Mouse (Mus musculus) kidney, adult 8-10 months (tissue): ENCODE measurements around the gene Dyrk3.
"Not testable (repeated sequence)": the region's sequence is repeated elsewhere in the genome, so short reads cannot be mapped to it uniquely, and the experiment has no call there.

ENCODE experiments used
- DNase-seq, 2 experiments: peaks; one replicate each; pipeline ENCODE4 v3.0.0; 2022

The Dyrk3 gene

GRCm38 (mm10) chr1:131153018-131153629, 15.0 kb upstream of the Dyrk3 start, which contains the start of gene Eif2d:
Gene Eif2d, plus strand, starts transcription at chr1:131153181.
- DNase-seq = peak; percentile 86 to 90

GRCm38 (mm10) chr1:131149496-131149895, 11.4 kb upstream of the Dyrk3 start:
- DNase-seq = no peak

- no peak for DNase-seq
Measured at GRCm38 (mm10) chr1:131146181-131146614, 8.1 kb upstream of the Dyrk3 start.

GRCm38 (mm10) chr1:131145222-131145621, 7.1 kb upstream of the Dyrk3 start:
- not testable (repeated sequence) for DNase-seq

- no peak for DNase-seq
Measured at GRCm38 (mm10) chr1:131142472-131142871, 4.3 kb upstream of the Dyrk3 start.

GRCm38 (mm10) chr1:131141449-131141848, 3.3 kb upstream of the Dyrk3 start:
- no peak for DNase-seq

- DNase-seq = no peak
Measured at GRCm38 (mm10) chr1:131139102-131140095, 1.3 kb upstream of the Dyrk3 start.

- peak in 1 of 2 experiments; percentile 15 for DNase-seq
Measured at GRCm38 (mm10) chr1:131137717-131138118, 422 bp downstream of the Dyrk3 start.

GRCm38 (mm10) chr1:131137111-131137510, 1.0 kb downstream of the Dyrk3 start:
- DNase-seq = no peak

- no peak for DNase-seq
Measured at GRCm38 (mm10) chr1:131135960-131136629, 2.0 kb downstream of the Dyrk3 start.

- DNase-seq = peak; percentile 42 to 55
Measured at GRCm38 (mm10) chr1:131134942-131135522, 3.1 kb downstream of the Dyrk3 start.

GRCm38 (mm10) chr1:131134231-131134630, 3.9 kb downstream of the Dyrk3 start:
- DNase-seq = no peak

- no peak for DNase-seq
Measured at GRCm38 (mm10) chr1:131125987-131126744, 12.0 kb downstream of the Dyrk3 start.

GRCm38 (mm10) chr1:131123522-131124265, 14.4 kb downstream of the Dyrk3 start:
- no peak for DNase-seq

GRCm38 (mm10) chr1:131121987-131122386, 16.2 kb downstream of the Dyrk3 start:
- DNase-seq = peak in 1 of 2 experiments; percentile 39

GRCm38 (mm10) chr1:131119026-131119425, 19.1 kb downstream of the Dyrk3 start:
- peak in 1 of 2 experiments; percentile 52 for DNase-seq

GRCm38 (mm10) chr1:131118530-131118929, 19.6 kb downstream of the Dyrk3 start:
- DNase-seq = no peak

- DNase-seq = no peak
Measured at GRCm38 (mm10) chr1:131116430-131117011, 21.6 kb downstream of the Dyrk3 start.

GRCm38 (mm10) chr1:131115932-131116331, 22.2 kb downstream of the Dyrk3 start:
- DNase-seq = peak in 1 of 2 experiments; percentile 66

- DNase-seq = peak; percentile 80 to 82
Measured at GRCm38 (mm10) chr1:131112576-131112975, 25.6 kb downstream of the Dyrk3 start.
